9 mouse cellular contexts compared by ENCODE assay signal in the genomic region with DNA sequence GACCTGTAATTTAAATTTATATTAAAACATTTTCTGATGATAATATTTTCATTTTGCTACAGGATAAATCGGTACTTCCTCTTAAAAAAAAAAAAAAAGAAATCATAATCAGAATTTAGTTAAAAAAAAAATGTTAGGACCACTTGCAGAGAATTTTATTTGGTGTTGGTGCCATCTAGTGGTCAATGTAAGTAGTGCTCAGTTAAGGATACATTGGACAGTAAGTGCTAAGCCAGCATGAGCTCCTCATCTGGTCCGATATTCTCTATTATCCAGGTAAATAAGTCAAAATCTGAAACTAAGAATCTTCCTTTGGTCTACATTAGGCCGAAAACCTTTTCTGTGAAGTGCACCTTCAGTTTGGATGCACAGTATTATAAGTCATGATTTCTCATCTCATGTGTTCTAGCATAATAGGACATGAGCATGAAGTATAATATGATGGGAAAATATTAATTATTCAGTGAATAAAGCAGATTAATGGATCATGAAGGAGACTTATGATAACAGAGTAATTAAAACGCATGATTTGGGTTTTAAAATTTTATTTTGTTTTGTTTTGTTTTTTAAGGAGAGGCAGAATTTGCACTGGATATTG. TPM values are rescaled to one million over a fixed set of nuclear protein-coding genes. Genes with fewer than 3 reads are reported as not detected.
DNase-seq lines count a peak whose midpoint lies in the region; ATAC-seq lines count a peak whose summit lies in the region.
"Had no signal": no experiment of that assay in that cellular context is flagged by ENCODE, and none has a peak within 500 bp of the region (broad histone marks: within the 10 kb centered on the region; RNA-seq: fewer than 3 reads in every experiment).

No protein-coding gene starts in this region.

- no peaks in the 10 kb centered on the region for H3K27me3 ChIP-seq in forebrain, embryonic 11.5 days (ENCODE audit: control insufficient read depth, insufficient read depth, low read length)
- H3K27me3 ChIP-seq in forebrain, embryonic 10.5 days (ENCODE audit: poor library complexity, severe bottlenecking): no peaks in the 10 kb centered on the region
- H3K27me3 ChIP-seq: stomach, embryonic 15.5 days had no signal

- H3K4me2 ChIP-seq in forebrain, embryonic 11.5 days (ENCODE audit: low read depth, low read length, severe bottlenecking): no peak overlapping the region
- H3K4me2 ChIP-seq: stomach, embryonic 15.5 days had no signal

- H3K9me3 ChIP-seq in forebrain, embryonic 11.5 days (ENCODE audit: control insufficient read depth, low read length): no peaks in the 10 kb centered on the region
- H3K9me3 ChIP-seq in forebrain, embryonic 10.5 days: no peaks in the 10 kb centered on the region
- H3K9me3 ChIP-seq: stomach, embryonic 15.5 days had no signal

- ATAC-seq in forebrain, embryonic 11.5 days (replicated peaks; ENCODE audit: low FRiP score): peak; percentile 76

- H3K4me1 ChIP-seq in forebrain, embryonic 11.5 days (replicated peaks; ENCODE audit: control insufficient read depth, insufficient read depth, low read length): no peaks in the 10 kb centered on the region
- H3K4me1 ChIP-seq in forebrain, embryonic 10.5 days: no peaks in the 10 kb centered on the region
- H3K4me1 ChIP-seq: stomach, embryonic 15.5 days had no signal

- DNase-seq in forebrain, embryonic 11.5 days (ENCODE audit: low spot score): no peak
- DNase-seq in forebrain, embryonic 10.5 days (ENCODE audit: extremely low spot score, low spot score): no peak
- DNase-seq in thymus, postnatal 0 days (ENCODE audit: low spot score): peak; percentile 42
- no peak for DNase-seq in thymus, postnatal 36 days
- peak; percentile 62 for DNase-seq in embryo, embryonic 11 days
- DNase-seq in hindlimb bud, embryonic 11.5 days (ENCODE audit: extremely low spot score, low read depth, low spot score): peak; percentile 63
- peak; percentile 79 for DNase-seq in mesoderm, embryonic 11.5 days (ENCODE audit: low read depth, low spot score)
- no peak for DNase-seq in spleen, postnatal 4 days (ENCODE audit: low spot score in 2 of 2)

- no peak overlapping the region for H3K9ac ChIP-seq in forebrain, embryonic 11.5 days (ENCODE audit: low read length)
- H3K9ac ChIP-seq: stomach, embryonic 15.5 days had no signal

- H3K4me3 ChIP-seq in forebrain, embryonic 11.5 days (ENCODE audit: low read depth, low read length): no peak overlapping the region
- H3K4me3 ChIP-seq in forebrain, embryonic 10.5 days: no peak overlapping the region
- H3K4me3 ChIP-seq: stomach, embryonic 15.5 days had no signal

- no peak overlapping the region for H3K27ac ChIP-seq in forebrain, embryonic 11.5 days (ENCODE audit: low read depth, low read length)
- no peak overlapping the region for H3K27ac ChIP-seq in forebrain, embryonic 10.5 days
- H3K27ac ChIP-seq: stomach, embryonic 15.5 days had no signal

- 16% methylated on average over 4 of the region's 4 CpGs for WGBS in forebrain, embryonic 11.5 days
- 26% methylated on average over 4 of the region's 4 CpGs for WGBS in forebrain, embryonic 10.5 days

- no peaks in the 10 kb centered on the region for H3K36me3 ChIP-seq in forebrain, embryonic 11.5 days (ENCODE audit: control insufficient read depth, insufficient read depth, low read length)
- H3K36me3 ChIP-seq in forebrain, embryonic 10.5 days (replicated peaks): no peaks in the 10 kb centered on the region
- H3K36me3 ChIP-seq: stomach, embryonic 15.5 days had no signal

RNA-seq across cellular contexts. Expression of gene Olfr449, which starts 26.1 kb away (rescaled TPM):
- polyA plus RNA-seq in forebrain, embryonic 11.5 days (2014; fragmentation: Nextera tagmentation; extraction: Ambion mirVana): not detected in 2 replicates
- polyA plus RNA-seq in forebrain, embryonic 10.5 days (2016; fragmentation: Nextera tagmentation; extraction: Ambion mirVana): not detected in 2 replicates
- polyA plus RNA-seq in thymus, postnatal 0 days (2015; fragmentation: Nextera tagmentation; extraction: Ambion mirVana): not detected in 2 replicates
- polyA plus RNA-seq: stomach, embryonic 15.5 days had no signal

RNA-seq across cellular contexts. Expression of gene Olfr448, which starts 29.9 kb away (rescaled TPM):
- polyA plus RNA-seq in forebrain, embryonic 11.5 days (2014; fragmentation: Nextera tagmentation; extraction: Ambion mirVana): not detected in 2 replicates
- polyA plus RNA-seq in forebrain, embryonic 10.5 days (2016; fragmentation: Nextera tagmentation; extraction: Ambion mirVana): not detected in 2 replicates
- polyA plus RNA-seq in thymus, postnatal 0 days (2015; fragmentation: Nextera tagmentation; extraction: Ambion mirVana): not detected in 2 replicates
- polyA plus RNA-seq: stomach, embryonic 15.5 days had no signal

RNA-seq across cellular contexts. Expression of gene Olfr447, which starts 48.4 kb away (rescaled TPM):
- polyA plus RNA-seq in forebrain, embryonic 11.5 days (2014; fragmentation: Nextera tagmentation; extraction: Ambion mirVana): not detected in 2 replicates
- polyA plus RNA-seq in forebrain, embryonic 10.5 days (2016; fragmentation: Nextera tagmentation; extraction: Ambion mirVana): not detected in 2 replicates
- not detected in 2 replicates for polyA plus RNA-seq in thymus, postnatal 0 days (2015; fragmentation: Nextera tagmentation; extraction: Ambion mirVana)
- polyA plus RNA-seq: stomach, embryonic 15.5 days had no signal

RNA-seq across cellular contexts. Expression of gene Olfr450, which starts 48.6 kb away (rescaled TPM):
- not detected in 2 replicates for polyA plus RNA-seq in forebrain, embryonic 11.5 days (2014; fragmentation: Nextera tagmentation; extraction: Ambion mirVana)
- not detected in 2 replicates for polyA plus RNA-seq in forebrain, embryonic 10.5 days (2016; fragmentation: Nextera tagmentation; extraction: Ambion mirVana)
- not detected in 2 replicates for polyA plus RNA-seq in thymus, postnatal 0 days (2015; fragmentation: Nextera tagmentation; extraction: Ambion mirVana)
- polyA plus RNA-seq: stomach, embryonic 15.5 days had no signal

Comparison
In these comparisons a context has a peak if more than half of its experiments do, and no peak if none do; other contexts are left out.
1. DNase-seq: peak in thymus, postnatal 0 days (single experiment), embryo, embryonic 11 days (single experiment), hindlimb bud, embryonic 11.5 days (single experiment) and mesoderm, embryonic 11.5 days (single experiment); none in forebrain, embryonic 11.5 days (single experiment), forebrain, embryonic 10.5 days (single experiment), thymus, postnatal 36 days (0 of 2) and spleen, postnatal 4 days (0 of 2).